Mouse (Mus musculus) heart, postnatal 36 days (tissue): Measurements from ENCODE around the gene D430042O09Rik. TPM values are rescaled to one million over a fixed set of nuclear protein-coding genes. Genes with fewer than 3 reads are reported as not detected.
A peak's percentile ranks its signal among the peaks of the same experiment; 100 is the strongest.

Experiments
- DNase-seq, 2 experiments: peaks; one replicate each; pipeline ENCODE4 v3.0.0; 2021 to 2022
- intact Hi-C: fragments of 180-260 bp; cut with DNase I; formaldehyde crosslinking; loops from one replicate; pipeline ENCODE4 v1.15.1; 2025
- total RNA-seq, 2 experiments: library from RNA; stranded (reverse); gene quantifications; 2 replicates each; pipeline ENCODE4 v1.2.3; 2021

The D430042O09Rik gene
- total RNA-seq, 2 experiments from 2014 or later = 9.1 to 13.1 TPM

- DNase-seq = no peak
- intact Hi-C loops = no loop called here
Observed at GRCm38 (mm10) chr7:125868570-125868969, 160.9 kb downstream of the D430042O09Rik start.

- no peak for DNase-seq
- intact Hi-C loops = no loop called here
Observed at GRCm38 (mm10) chr7:125871404-125872201, 163.9 kb downstream of the D430042O09Rik start.

GRCm38 (mm10) chr7:125872202-125872580, 164.5 kb downstream of the D430042O09Rik start:
- intact Hi-C loops = no loop called here
- DNase-seq = no peak

- no peak for DNase-seq
- intact Hi-C loops = no loop called here
Observed at GRCm38 (mm10) chr7:125872874-125873273, 165.2 kb downstream of the D430042O09Rik start.

- intact Hi-C loops = no loop called here
Observed at GRCm38 (mm10) chr7:125873971-125874495, 166.3 kb downstream of the D430042O09Rik start.

GRCm38 (mm10) chr7:125878040-125878439, 170.4 kb downstream of the D430042O09Rik start:
- intact Hi-C loops = no loop called here
- peak; percentile 16 to 24 for DNase-seq

More at GRCm38 (mm10) chr7:125873971-125874495, 166.3 kb downstream of the D430042O09Rik start:
- no peak for DNase-seq

GRCm38 (mm10) chr7:125883232-125883631, 175.5 kb downstream of the D430042O09Rik start:
- intact Hi-C loops = no loop called here
- no peak for DNase-seq

- DNase-seq = no peak
Observed at GRCm38 (mm10) chr7:125886116-125886680, 178.5 kb downstream of the D430042O09Rik start.

GRCm38 (mm10) chr7:125887124-125887523, 179.4 kb downstream of the D430042O09Rik start:
- intact Hi-C loops = no loop called here
- DNase-seq = no peak

More at GRCm38 (mm10) chr7:125886116-125886680, 178.5 kb downstream of the D430042O09Rik start:
- intact Hi-C loops = no loop called here

- intact Hi-C loops = no loop called here
- DNase-seq = no peak
Observed at GRCm38 (mm10) chr7:125887761-125888160, 180.1 kb downstream of the D430042O09Rik start.

- intact Hi-C loops = no loop called here
- peak; percentile 31 to 43 for DNase-seq
Observed at GRCm38 (mm10) chr7:125888373-125888772, 180.7 kb downstream of the D430042O09Rik start.

GRCm38 (mm10) chr7:125893621-125894020, 185.9 kb downstream of the D430042O09Rik start:
- intact Hi-C loops = no loop called here
- no peak for DNase-seq

GRCm38 (mm10) chr7:125897059-125897458, 189.4 kb downstream of the D430042O09Rik start:
- no peak for DNase-seq
- intact Hi-C loops = no loop called here

- intact Hi-C loops = no loop called here
- peak; percentile 24 to 39 for DNase-seq
Observed at GRCm38 (mm10) chr7:125899036-125899435, 191.3 kb downstream of the D430042O09Rik start.

GRCm38 (mm10) chr7:125899916-125900315, 192.2 kb downstream of the D430042O09Rik start:
- DNase-seq = no peak
- intact Hi-C loops = no loop called here

- intact Hi-C loops = no loop called here
- no peak for DNase-seq
Observed at GRCm38 (mm10) chr7:125900386-125901161, 192.9 kb downstream of the D430042O09Rik start.

- DNase-seq = no peak
- intact Hi-C loops = no loop called here
Observed at GRCm38 (mm10) chr7:125920801-125921200, 213.1 kb downstream of the D430042O09Rik start.

GRCm38 (mm10) chr7:125924044-125924443, 216.4 kb downstream of the D430042O09Rik start:
- DNase-seq = no peak
- intact Hi-C loops = no loop called here
